Mouse (Mus musculus) spleen, postnatal 10 days (tissue): ENCODE measurements around the gene Polr2e.

ENCODE experiments used
- DNase-seq, 2 experiments: peaks; one replicate each; pipeline ENCODE4 v3.0.0; 2021 to 2022; ENCODE audit warnings: low spot score in 2 of 2

Polr2e gene

GRCm38 (mm10) chr10:80017771-80018170 lies 21.8 kb downstream of the Polr2e start:
- peak; percentile 58 to 69 for DNase-seq

GRCm38 (mm10) chr10:80017361-80017760 lies 22.2 kb downstream of the Polr2e start:
- DNase-seq: peak in 1 of 2 experiments; percentile 89

- DNase-seq: peak in 1 of 2 experiments; percentile 72
Observed at GRCm38 (mm10) chr10:80016931-80017330, 22.7 kb downstream of the Polr2e start.

- peak; percentile 70 to 85 for DNase-seq
Observed at GRCm38 (mm10) chr10:80016511-80016910, 23.1 kb downstream of the Polr2e start, which contains the start of gene Arhgap45. Arhgap45 (plus strand) TSS chr10:80016653.

- DNase-seq: no peak
Observed at GRCm38 (mm10) chr10:80015583-80015982, 24.0 kb downstream of the Polr2e start.

- peak in 1 of 2 experiments; percentile 60 for DNase-seq
Observed at GRCm38 (mm10) chr10:80014484-80015290, 24.9 kb downstream of the Polr2e start.

GRCm38 (mm10) chr10:80013609-80014008 lies 26.0 kb downstream of the Polr2e start:
- no peak for DNase-seq

GRCm38 (mm10) chr10:80011740-80012139 lies 27.9 kb downstream of the Polr2e start:
- DNase-seq: no peak

- DNase-seq: no peak
Observed at GRCm38 (mm10) chr10:80004233-80004705, 35.3 kb downstream of the Polr2e start.

GRCm38 (mm10) chr10:80003374-80004232 lies 36.0 kb downstream of the Polr2e start:
- peak in 1 of 2 experiments; percentile 47 for DNase-seq

GRCm38 (mm10) chr10:80002829-80003228 lies 36.8 kb downstream of the Polr2e start:
- DNase-seq: no peak

- no peak for DNase-seq
Observed at GRCm38 (mm10) chr10:80001945-80002344, 37.6 kb downstream of the Polr2e start.

- peak; percentile 36 to 45 for DNase-seq
Observed at GRCm38 (mm10) chr10:79997819-79998218, 41.8 kb downstream of the Polr2e start.

GRCm38 (mm10) chr10:79997034-79997760 lies 42.4 kb downstream of the Polr2e start:
- DNase-seq: peak; percentile 81 to 82

- DNase-seq: peak; percentile 99
Observed at GRCm38 (mm10) chr10:79996272-79997033, 43.1 kb downstream of the Polr2e start, which contains the start of gene Abca7. Abca7 (plus strand) TSS chr10:79996494.

- DNase-seq: no peak
Observed at GRCm38 (mm10) chr10:79995636-79996035, 44.0 kb downstream of the Polr2e start.

- peak; percentile 56 to 76 for DNase-seq
Observed at GRCm38 (mm10) chr10:79994397-79995115, 45.0 kb downstream of the Polr2e start.

- DNase-seq: no peak
Observed at GRCm38 (mm10) chr10:79991548-79991947, 48.0 kb downstream of the Polr2e start.

- DNase-seq: no peak
Observed at GRCm38 (mm10) chr10:79991099-79991498, 48.5 kb downstream of the Polr2e start.

- no peak for DNase-seq
Observed at GRCm38 (mm10) chr10:79989870-79990269, 49.7 kb downstream of the Polr2e start.
